Mouse (Mus musculus) neural tube, embryonic 13.5 days (tissue): Measurements from ENCODE around the gene Mgrn1. TPM values are rescaled to one million over a fixed set of nuclear protein-coding genes. Genes with fewer than 3 reads are reported as not detected.

Experiments used
- ATAC-seq: fragments of 200-750 bp; cut with Nextera tagmentation; 2 replicates; pipeline ENCODE4 v1.8.0; 2017; ENCODE audit warnings: low read depth, mild to moderate bottlenecking, moderate TSS enrichment, moderate library complexity
- H3K27ac ChIP-seq: fragments of 300-500 bp; sonication (generic); replicated peaks from 2 replicates; pipeline ENCODE4 v1.5.1; 2015; ENCODE audit warnings: moderate library complexity, mild to moderate bottlenecking, inconsistent platforms
- H3K27me3 ChIP-seq: fragments of 300-500 bp; sonication (generic); 2 replicates; pipeline ENCODE4 v1.6.1; 2015; ENCODE audit warnings: mild to moderate bottlenecking, inconsistent platforms
- H3K36me3 ChIP-seq: fragments of 300-500 bp; sonication (generic); 2 replicates; pipeline ENCODE4 v1.6.1; 2015; ENCODE audit warnings: mild to moderate bottlenecking, inconsistent platforms
- H3K4me1 ChIP-seq: fragments of 300-500 bp; sonication (generic); replicated peaks from 2 replicates; pipeline ENCODE4 v1.6.1; 2015; ENCODE audit warnings: inconsistent platforms
- H3K4me2 ChIP-seq: fragments of 300-500 bp; sonication (generic); 2 replicates; pipeline ENCODE4 v1.6.1; 2015; ENCODE audit warnings: inconsistent platforms, mild to moderate bottlenecking, moderate library complexity
- H3K4me3 ChIP-seq: fragments of 300-500 bp; sonication (generic); 2 replicates; pipeline ENCODE4 v1.5.1; 2015; ENCODE audit warnings: mild to moderate bottlenecking, inconsistent platforms
- H3K9ac ChIP-seq: fragments of 300-500 bp; sonication (generic); 2 replicates; pipeline ENCODE4 v1.6.1; 2015; ENCODE audit warnings: moderate library complexity, mild to moderate bottlenecking, inconsistent platforms
- H3K9me3 ChIP-seq: fragments of 300-500 bp; sonication (generic); 2 replicates; pipeline ENCODE4 v1.6.1; 2016; ENCODE audit warnings: inconsistent platforms
- WGBS: fragments of 180-500 bp; shearing (Covaris S2); methylation state at CpG from one replicate; pipeline ENCODE4 v1.1.7; 2015; 5-methylcytosine and 5-hydroxymethylcytosine counted together
- polyA plus RNA-seq: library from polyadenylated mRNA; unstranded; fragments of >200 nt; fragmentation: Nextera tagmentation; extraction: Ambion mirVana; gene quantifications from 2 replicates; pipeline ENCODE4 v1.2.1, GENCODE M21; 2015

Mgrn1 gene
- polyA plus RNA-seq, 1 experiment from 2014 or later = 105 TPM

GRCm38 (mm10) chr16:4937351-4938190, 51.5 kb downstream of the Mgrn1 start:
- Histone ChIP-seq H3K36me3 (peaks cover 80% of the 10 kb centered on the region), H3K27me3 (no peaks in the 10 kb centered on the region), H3K4me1 (peaks cover 24% of the 10 kb centered on the region), H3K9me3 (no peaks in the 10 kb centered on the region), H3K4me2 (no peak overlapping the region), H3K9ac (no peak overlapping the region), H3K27ac (no peak overlapping the region), H3K4me3 (no peak overlapping the region)
- 94% methylated on average over 8 of the region's 8 CpGs for WGBS
- no peak for ATAC-seq

GRCm38 (mm10) chr16:4938461-4938860, 52.4 kb downstream of the Mgrn1 start, which contains the start of gene Nudt16l1:
Gene Nudt16l1, plus strand, starts transcription at chr16:4938761.
- peak within 1 kb of the TSS; percentile 94 for H3K4me3 ChIP-seq
- H3K4me1 ChIP-seq = peaks cover 24% of the 10 kb centered on the region
- no peaks in the 10 kb centered on the region for H3K9me3 ChIP-seq
- peak within 1 kb of the TSS; percentile 94 for H3K4me2 ChIP-seq
- WGBS = 7% methylated on average over 2 of the region's 2 CpGs
- H3K27ac ChIP-seq = peak within 1 kb of the TSS; percentile 90
- H3K27me3 ChIP-seq = no peaks in the 10 kb centered on the region
- peak; percentile 9; the same call in 1 of the 2 replicates for ATAC-seq
- peaks cover 80% of the 10 kb centered on the region for H3K36me3 ChIP-seq
- H3K9ac ChIP-seq = peak within 1 kb of the TSS; percentile 96

GRCm38 (mm10) chr16:4938989-4939388, 52.9 kb downstream of the Mgrn1 start:
- peak overlapping the region; percentile 90 for H3K27ac ChIP-seq
- H3K9ac ChIP-seq = peak overlapping the region; percentile 96
- ATAC-seq = peak; percentile 96
- no peaks in the 10 kb centered on the region for H3K27me3 ChIP-seq
- H3K4me3 ChIP-seq = peak overlapping the region; percentile 94
- WGBS = 1% methylated on average over 28 of the region's 28 CpGs
- peaks cover 24% of the 10 kb centered on the region for H3K4me1 ChIP-seq
- peak overlapping the region; percentile 94 for H3K4me2 ChIP-seq
- no peaks in the 10 kb centered on the region for H3K9me3 ChIP-seq
- peaks cover 80% of the 10 kb centered on the region for H3K36me3 ChIP-seq

- H3K4me2 ChIP-seq = peak overlapping the region; percentile 94
- H3K9me3 ChIP-seq = no peaks in the 10 kb centered on the region
- peaks cover 80% of the 10 kb centered on the region for H3K36me3 ChIP-seq
- peak overlapping the region; percentile 94 for H3K4me3 ChIP-seq
- peak; percentile 70 for ATAC-seq
- peak overlapping the region; percentile 96 for H3K9ac ChIP-seq
- peak overlapping the region; percentile 90 for H3K27ac ChIP-seq
- no peaks in the 10 kb centered on the region for H3K27me3 ChIP-seq
- 2% methylated on average over 16 of the region's 16 CpGs for WGBS
- H3K4me1 ChIP-seq = peaks cover 24% of the 10 kb centered on the region
Observed at GRCm38 (mm10) chr16:4939412-4939811, 53.4 kb downstream of the Mgrn1 start.

GRCm38 (mm10) chr16:4940311-4940850, 54.3 kb downstream of the Mgrn1 start:
- H3K27ac ChIP-seq = no peak overlapping the region
- WGBS = 92% methylated on average over 10 of the region's 10 CpGs
- peak overlapping the region; percentile 96 for H3K9ac ChIP-seq
- H3K9me3 ChIP-seq = no peaks in the 10 kb centered on the region
- no peak for ATAC-seq
- peak overlapping the region; percentile 94 for H3K4me2 ChIP-seq
- H3K36me3 ChIP-seq = peaks cover 80% of the 10 kb centered on the region
- peaks cover 24% of the 10 kb centered on the region for H3K4me1 ChIP-seq
- peak overlapping the region; percentile 94 for H3K4me3 ChIP-seq
- H3K27me3 ChIP-seq = no peaks in the 10 kb centered on the region

GRCm38 (mm10) chr16:4941016-4941415, 55.0 kb downstream of the Mgrn1 start:
- Histone ChIP-seq H3K27me3 (no peaks in the 10 kb centered on the region), H3K36me3 (peaks cover 80% of the 10 kb centered on the region)
- no peak for ATAC-seq

GRCm38 (mm10) chr16:4942868-4943267, 56.8 kb downstream of the Mgrn1 start:
- no peak overlapping the region for H3K27ac ChIP-seq
- no peaks in the 10 kb centered on the region for H3K9me3 ChIP-seq
- no peaks in the 10 kb centered on the region for H3K27me3 ChIP-seq
- H3K36me3 ChIP-seq = peaks cover 80% of the 10 kb centered on the region
- H3K4me3 ChIP-seq = no peak overlapping the region
- peaks cover 24% of the 10 kb centered on the region for H3K4me1 ChIP-seq
- H3K9ac ChIP-seq = no peak overlapping the region
- no peak overlapping the region for H3K4me2 ChIP-seq
- ATAC-seq = no peak
- WGBS = 96% methylated on average over 8 of the region's 8 CpGs

More at GRCm38 (mm10) chr16:4941016-4941415, 55.0 kb downstream of the Mgrn1 start:
- H3K4me3 ChIP-seq = no peak overlapping the region
- H3K4me2 ChIP-seq = no peak overlapping the region
- peaks cover 24% of the 10 kb centered on the region for H3K4me1 ChIP-seq
- no peak overlapping the region for H3K9ac ChIP-seq
- H3K27ac ChIP-seq = no peak overlapping the region
- H3K9me3 ChIP-seq = no peaks in the 10 kb centered on the region

GRCm38 (mm10) chr16:4943431-4943830, 57.4 kb downstream of the Mgrn1 start:
- Histone ChIP-seq H3K4me3 (no peak overlapping the region), H3K9me3 (no peaks in the 10 kb centered on the region), H3K36me3 (peaks cover 84% of the 10 kb centered on the region), H3K4me1 (peaks cover 21% of the 10 kb centered on the region), H3K9ac (no peak overlapping the region), H3K4me2 (no peak overlapping the region), H3K27me3 (no peaks in the 10 kb centered on the region), H3K27ac (no peak overlapping the region)
- WGBS = 91% methylated on average over 3 of the region's 3 CpGs
- no peak for ATAC-seq

- ATAC-seq = no peak
- no peak overlapping the region for H3K27ac ChIP-seq
- H3K4me1 ChIP-seq = peaks cover 7% of the 10 kb centered on the region
- peaks cover 92% of the 10 kb centered on the region for H3K36me3 ChIP-seq
- no peak overlapping the region for H3K9ac ChIP-seq
- H3K4me2 ChIP-seq = no peak overlapping the region
- WGBS = 78% methylated on average over 4 of the region's 4 CpGs
- no peak overlapping the region for H3K4me3 ChIP-seq
- no peaks in the 10 kb centered on the region for H3K27me3 ChIP-seq
- no peaks in the 10 kb centered on the region for H3K9me3 ChIP-seq
Observed at GRCm38 (mm10) chr16:4945415-4945814, 59.4 kb downstream of the Mgrn1 start.

- ATAC-seq = no peak
- no peak overlapping the region for H3K9ac ChIP-seq
- no peaks in the 10 kb centered on the region for H3K27me3 ChIP-seq
- no peak overlapping the region for H3K27ac ChIP-seq
- peaks cover 91% of the 10 kb centered on the region for H3K36me3 ChIP-seq
- H3K4me3 ChIP-seq = no peak overlapping the region
- H3K4me2 ChIP-seq = no peak overlapping the region
- 87% methylated on average over 3 of the region's 3 CpGs for WGBS
- no peaks in the 10 kb centered on the region for H3K9me3 ChIP-seq
- H3K4me1 ChIP-seq = no peaks in the 10 kb centered on the region
Observed at GRCm38 (mm10) chr16:4946155-4946554, 60.1 kb downstream of the Mgrn1 start.

- Histone ChIP-seq H3K4me2 (no peak overlapping the region), H3K27me3 (no peaks in the 10 kb centered on the region), H3K9me3 (no peaks in the 10 kb centered on the region), H3K9ac (no peak overlapping the region), H3K4me3 (no peak overlapping the region), H3K36me3 (peaks cover 90% of the 10 kb centered on the region), H3K27ac (no peak overlapping the region), H3K4me1 (no peaks in the 10 kb centered on the region)
- no peak for ATAC-seq
- WGBS = 69% methylated on average over 4 of the region's 4 CpGs
Observed at GRCm38 (mm10) chr16:4947378-4947777, 61.3 kb downstream of the Mgrn1 start.

- H3K9ac ChIP-seq = no peak overlapping the region
- no peaks in the 10 kb centered on the region for H3K27me3 ChIP-seq
- H3K4me2 ChIP-seq = no peak overlapping the region
- no peak overlapping the region for H3K27ac ChIP-seq
- H3K4me1 ChIP-seq = no peaks in the 10 kb centered on the region
- no peak for ATAC-seq
- H3K4me3 ChIP-seq = no peak overlapping the region
- H3K36me3 ChIP-seq = peaks cover 71% of the 10 kb centered on the region
- 92% methylated on average over 3 of the region's 3 CpGs for WGBS
- no peaks in the 10 kb centered on the region for H3K9me3 ChIP-seq
Observed at GRCm38 (mm10) chr16:4956609-4957008, 70.6 kb downstream of the Mgrn1 start.
